Mouse (Mus musculus) midbrain, embryonic 11.5 days (tissue): ENCODE measurements around the gene Cd28. TPM values are rescaled to one million over a fixed set of nuclear protein-coding genes. Genes with fewer than 3 reads are reported as not detected.

Source experiments
- ATAC-seq: fragments of 200-750 bp; cut with Nextera tagmentation; 2 replicates; pipeline ENCODE4 v1.8.0; 2017; ENCODE audit warnings: moderate TSS enrichment, moderate library complexity; ENCODE audit not compliant: low FRiP score
- DNase-seq: peaks from one replicate; pipeline ENCODE4 v3.0.0; 2015; ENCODE audit warnings: low spot score; ENCODE audit errors: missing footprints
- H3K27ac ChIP-seq: fragments of 300-500 bp; sonication (generic); 2 replicates; pipeline ENCODE4 v1.5.1; 2014; ENCODE audit warnings: low read depth, low read length
- H3K27me3 ChIP-seq: fragments of 300-500 bp; sonication (generic); 2 replicates; pipeline ENCODE4 v1.6.1; 2014; ENCODE audit warnings: mild to moderate bottlenecking, low read length, moderate library complexity, mixed read lengths; ENCODE audit not compliant: control insufficient read depth, insufficient read depth
- H3K36me3 ChIP-seq: fragments of 300-500 bp; sonication (generic); 2 replicates; pipeline ENCODE4 v1.6.1; 2014; ENCODE audit warnings: mild to moderate bottlenecking, low read length, moderate library complexity, mixed read lengths; ENCODE audit not compliant: control insufficient read depth, insufficient read depth
- H3K4me1 ChIP-seq: fragments of 300-500 bp; sonication (generic); 2 replicates; pipeline ENCODE4 v1.6.1; 2014; ENCODE audit warnings: low read length; ENCODE audit not compliant: control insufficient read depth, insufficient read depth
- H3K4me2 ChIP-seq: fragments of 300-500 bp; sonication (generic); 2 replicates; pipeline ENCODE4 v1.6.1; 2014; ENCODE audit warnings: mild to moderate bottlenecking, moderate library complexity
- H3K4me3 ChIP-seq: fragments of 300-500 bp; sonication (generic); 2 replicates; pipeline ENCODE4 v1.5.1; 2014; ENCODE audit warnings: low read depth, low read length
- H3K9ac ChIP-seq: fragments of 300-500 bp; sonication (generic); 2 replicates; pipeline ENCODE4 v1.6.1; 2014; ENCODE audit warnings: low read length
- H3K9me3 ChIP-seq: fragments of 300-500 bp; sonication (generic); 2 replicates; pipeline ENCODE4 v1.6.1; 2016; ENCODE audit warnings: low read length; ENCODE audit not compliant: control insufficient read depth
- WGBS: fragments of 180-500 bp; shearing (Covaris S2); extraction: QIAGEN DNeasy Blood & Tissue Kit; methylation state at CpG from one replicate; pipeline ENCODE4 v1.1.7; 2014; 5-methylcytosine and 5-hydroxymethylcytosine counted together
- polyA plus RNA-seq: library from polyadenylated mRNA; unstranded; fragments of >200 nt; fragmentation: Nextera tagmentation; extraction: Ambion mirVana; gene quantifications from 2 replicates; pipeline ENCODE4 v1.2.1, GENCODE M21; 2014

Gene Cd28
- polyA plus RNA-seq, 1 experiment from 2014 or later = 0.10 TPM

GRCm38 (mm10) chr1:60803128-60803824 is 86.7 kb downstream of the Cd28 start:
- no peaks in the 10 kb centered on the region for H3K9me3 ChIP-seq
- no peak overlapping the region for H3K27ac ChIP-seq
- no peak for ATAC-seq
- H3K4me1 ChIP-seq = no peaks in the 10 kb centered on the region
- no peaks in the 10 kb centered on the region for H3K36me3 ChIP-seq
- H3K9ac ChIP-seq = no peak overlapping the region
- H3K4me2 ChIP-seq = no peak overlapping the region
- 91% methylated on average over 4 of the region's 4 CpGs for WGBS
- no peak overlapping the region for H3K4me3 ChIP-seq
- DNase-seq = no peak
- no peaks in the 10 kb centered on the region for H3K27me3 ChIP-seq

DNA sequence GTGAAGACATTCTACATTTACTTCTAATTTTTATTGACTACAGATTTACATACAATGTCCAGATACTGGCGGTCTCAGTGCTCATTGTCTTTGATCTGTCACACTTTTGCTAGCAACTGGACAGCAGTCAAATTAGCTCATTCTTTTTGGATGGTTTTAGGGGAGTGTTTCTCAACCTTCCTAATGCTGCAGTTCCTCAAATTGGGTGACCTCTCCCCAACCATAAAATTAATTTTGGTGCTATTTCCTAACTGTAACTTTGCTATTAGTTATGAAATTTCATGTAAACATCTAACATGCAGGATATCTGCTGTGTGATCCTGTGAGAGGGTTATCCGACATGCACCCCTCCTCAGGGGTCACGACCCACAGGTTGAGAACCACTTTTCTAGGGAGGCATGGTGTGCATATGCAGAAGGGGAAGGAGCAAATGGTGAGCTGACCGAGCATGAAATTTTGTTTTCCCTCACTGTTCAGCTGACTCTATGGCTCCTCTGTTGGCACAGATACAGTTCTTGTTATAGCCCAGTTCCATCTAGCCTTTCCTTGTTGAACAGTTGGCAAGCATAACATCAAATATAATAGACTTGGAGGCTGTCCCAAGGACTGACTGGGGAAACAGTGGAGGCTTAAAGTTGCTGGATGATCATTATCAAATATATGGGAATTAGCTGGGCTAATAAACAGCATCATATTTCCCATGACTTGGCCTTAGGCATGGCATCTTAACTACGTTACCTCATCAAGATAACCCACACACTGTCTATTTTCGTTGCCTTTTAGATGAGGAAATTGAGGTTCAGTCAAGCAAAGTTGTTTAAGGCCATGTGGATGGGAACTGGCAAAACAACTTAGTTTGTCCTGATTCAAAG is 87.5 kb downstream of the Cd28 start:
- ATAC-seq (no peak), DNase-seq (no peak)
- no peaks in the 10 kb centered on the region for H3K4me1 ChIP-seq
- H3K27ac ChIP-seq = no peak overlapping the region
- H3K27me3 ChIP-seq = no peaks in the 10 kb centered on the region
- no peak overlapping the region for H3K9ac ChIP-seq
- no peak overlapping the region for H3K4me2 ChIP-seq
- 92% methylated on average over 6 of the region's 6 CpGs for WGBS
- H3K4me3 ChIP-seq = no peak overlapping the region
- H3K36me3 ChIP-seq = no peaks in the 10 kb centered on the region
- H3K9me3 ChIP-seq = no peaks in the 10 kb centered on the region

GRCm38 (mm10) chr1:60805178-60805577 is 88.6 kb downstream of the Cd28 start:
- H3K4me3 ChIP-seq = no peak overlapping the region
- no peaks in the 10 kb centered on the region for H3K27me3 ChIP-seq
- no peak for DNase-seq
- no peak overlapping the region for H3K4me2 ChIP-seq
- no peaks in the 10 kb centered on the region for H3K4me1 ChIP-seq
- H3K36me3 ChIP-seq = no peaks in the 10 kb centered on the region
- H3K9ac ChIP-seq = no peak overlapping the region
- no peak overlapping the region for H3K27ac ChIP-seq
- ATAC-seq = no peak
- H3K9me3 ChIP-seq = no peaks in the 10 kb centered on the region
- WGBS = 71% methylated on average over 1 of the region's 1 CpGs

DNA sequence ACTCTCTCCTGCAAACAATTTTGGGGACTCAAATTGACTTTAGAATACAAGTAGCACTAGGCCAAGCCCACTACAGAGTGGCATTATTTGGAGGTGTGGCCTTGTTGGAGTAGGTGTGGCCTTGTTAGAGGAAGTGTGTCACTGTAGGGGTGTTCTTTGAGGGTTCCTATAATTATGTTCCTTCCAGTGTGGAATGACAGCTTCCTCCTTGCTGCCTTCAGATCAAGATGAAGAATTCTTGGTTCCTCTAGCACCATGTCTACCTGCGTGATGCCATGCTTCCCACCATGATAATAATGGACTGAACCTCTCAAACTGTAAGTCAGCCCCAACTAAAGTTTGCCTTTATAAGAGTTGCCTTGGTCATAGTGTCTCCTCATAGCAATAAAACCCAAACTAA is 91.1 kb downstream of the Cd28 start:
- no peak for DNase-seq
- Histone ChIP-seq H3K4me1 (no peaks in the 10 kb centered on the region), H3K27ac (no peak overlapping the region), H3K4me2 (no peak overlapping the region), H3K9me3 (no peaks in the 10 kb centered on the region), H3K9ac (no peak overlapping the region), H3K27me3 (no peaks in the 10 kb centered on the region), H3K36me3 (no peaks in the 10 kb centered on the region), H3K4me3 (no peak overlapping the region)
- 92% methylated on average over 1 of the region's 1 CpGs for WGBS
- no peak for ATAC-seq

DNA sequence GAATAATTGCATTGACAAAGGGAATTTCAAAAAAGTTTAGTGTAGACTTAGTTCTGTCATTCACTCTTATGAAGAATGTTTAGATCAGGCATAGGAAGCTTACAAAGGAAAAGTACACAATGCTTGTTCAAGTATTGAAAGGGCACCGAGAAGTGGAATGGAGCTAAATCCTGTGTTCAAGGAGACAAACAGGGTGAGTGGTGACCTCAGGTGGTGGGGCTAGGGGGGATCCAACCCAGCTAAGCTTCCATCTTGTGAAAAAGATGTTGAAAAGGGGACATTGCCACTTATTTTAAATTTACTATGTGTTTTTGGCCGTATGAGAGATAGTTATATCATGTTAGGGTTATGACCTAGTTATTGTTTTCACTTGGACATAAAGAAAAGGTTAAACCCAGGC is 91.9 kb downstream of the Cd28 start:
- 75% methylated on average over 2 of the region's 2 CpGs for WGBS
- H3K4me2 ChIP-seq = no peak overlapping the region
- no peaks in the 10 kb centered on the region for H3K27me3 ChIP-seq
- no peak for DNase-seq
- no peak overlapping the region for H3K4me3 ChIP-seq
- ATAC-seq = no peak
- no peak overlapping the region for H3K27ac ChIP-seq
- no peak overlapping the region for H3K9ac ChIP-seq
- H3K9me3 ChIP-seq = no peaks in the 10 kb centered on the region
- H3K36me3 ChIP-seq = no peaks in the 10 kb centered on the region
- no peaks in the 10 kb centered on the region for H3K4me1 ChIP-seq

DNA sequence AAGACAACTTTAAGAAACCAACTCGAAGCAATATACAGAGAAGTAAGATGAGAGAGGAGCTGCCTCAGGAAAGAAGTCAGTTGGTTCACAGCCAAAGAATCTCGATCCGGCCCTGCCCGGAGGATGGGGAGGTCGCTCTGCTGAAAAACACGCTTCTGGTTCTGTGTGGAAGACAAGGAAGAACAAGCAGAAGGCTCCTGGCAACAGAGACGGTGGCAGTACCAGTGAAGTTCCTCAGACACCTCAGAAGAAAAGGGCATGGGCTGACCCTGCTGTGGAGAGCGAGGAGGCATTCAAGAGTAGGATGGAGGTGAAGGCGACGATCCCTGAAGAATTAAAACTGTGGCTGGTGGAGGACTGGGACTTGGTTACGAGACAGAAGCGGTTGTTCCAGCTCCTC is 92.6 kb downstream of the Cd28 start:
- Histone ChIP-seq H3K27ac (no peak overlapping the region), H3K9me3 (no peaks in the 10 kb centered on the region), H3K4me2 (no peak overlapping the region), H3K27me3 (no peaks in the 10 kb centered on the region), H3K4me1 (no peaks in the 10 kb centered on the region), H3K36me3 (no peaks in the 10 kb centered on the region), H3K4me3 (no peak overlapping the region), H3K9ac (no peak overlapping the region)
- DNase-seq (no peak), ATAC-seq (no peak)
- WGBS = 87% methylated on average over 12 of the region's 12 CpGs

GRCm38 (mm10) chr1:60810821-60811220 is 94.2 kb downstream of the Cd28 start:
- ATAC-seq = no peak
- no peaks in the 10 kb centered on the region for H3K4me1 ChIP-seq
- H3K27me3 ChIP-seq = no peaks in the 10 kb centered on the region
- no peaks in the 10 kb centered on the region for H3K9me3 ChIP-seq
- no peak overlapping the region for H3K9ac ChIP-seq
- H3K4me2 ChIP-seq = no peak overlapping the region
- no peak overlapping the region for H3K27ac ChIP-seq
- no peak overlapping the region for H3K4me3 ChIP-seq
- no peak for DNase-seq
- no peaks in the 10 kb centered on the region for H3K36me3 ChIP-seq

DNA sequence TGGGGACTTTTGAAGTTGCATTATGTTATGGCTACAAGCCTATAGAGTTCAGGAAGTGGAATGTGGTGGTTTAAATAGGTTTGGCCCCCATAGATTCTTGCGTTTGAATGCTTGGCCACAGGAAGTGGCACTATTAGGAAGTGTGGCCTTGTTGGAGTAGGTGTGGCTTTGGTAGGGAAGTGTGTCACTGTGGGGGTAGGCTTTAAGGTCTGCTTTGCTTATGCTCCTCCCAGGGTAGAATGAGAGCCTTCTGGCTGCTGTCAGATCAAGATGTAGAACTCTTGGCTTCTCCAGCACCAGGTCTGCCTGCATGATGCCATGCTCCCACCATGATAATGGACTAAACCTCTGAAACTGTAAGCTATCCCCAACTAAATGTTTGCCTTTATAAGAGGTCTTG is 95.4 kb downstream of the Cd28 start:
- Histone ChIP-seq H3K9me3 (no peaks in the 10 kb centered on the region), H3K27me3 (no peaks in the 10 kb centered on the region), H3K27ac (no peak overlapping the region), H3K4me3 (no peak overlapping the region), H3K4me2 (no peak overlapping the region), H3K4me1 (no peaks in the 10 kb centered on the region), H3K9ac (no peak overlapping the region), H3K36me3 (no peaks in the 10 kb centered on the region)
- 85% methylated on average over 1 of the region's 1 CpGs for WGBS
- ATAC-seq (no peak), DNase-seq (no peak)

DNA sequence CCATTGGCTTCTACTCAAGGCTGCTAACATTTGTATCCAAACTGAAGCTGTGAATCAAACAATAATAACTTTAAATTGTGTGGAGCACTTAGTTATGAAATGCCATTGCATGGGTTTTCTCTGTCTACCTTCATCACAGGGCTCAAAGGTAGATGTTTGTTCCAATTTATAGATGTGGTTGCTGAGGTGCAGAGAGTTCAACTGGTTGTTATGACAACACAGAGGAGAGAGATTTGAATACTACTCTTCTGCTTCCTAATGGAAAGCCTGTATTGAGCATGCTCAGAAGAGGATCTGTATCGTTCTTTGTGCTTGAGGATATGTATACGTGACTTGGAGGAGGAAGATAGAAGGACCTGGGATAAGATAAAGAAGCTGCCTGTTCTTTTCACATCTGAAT is 96.8 kb downstream of the Cd28 start:
- ATAC-seq (no peak), DNase-seq (no peak)
- H3K9me3 ChIP-seq = no peaks in the 10 kb centered on the region
- no peaks in the 10 kb centered on the region for H3K27me3 ChIP-seq
- H3K36me3 ChIP-seq = no peaks in the 10 kb centered on the region
- no peak overlapping the region for H3K27ac ChIP-seq
- no peaks in the 10 kb centered on the region for H3K4me1 ChIP-seq
- H3K4me2 ChIP-seq = no peak overlapping the region
- H3K9ac ChIP-seq = no peak overlapping the region
- H3K4me3 ChIP-seq = no peak overlapping the region
- 90% methylated on average over 2 of the region's 2 CpGs for whole genome bisulfite sequencing
